Comparison of ENCODE assay signal across 30 mouse cellular contexts in genomic region chr4:139650086-139650743, GRCm38 (mm10). TPM values are rescaled to one million over a fixed set of nuclear protein-coding genes. Genes with fewer than 3 reads are reported as not detected.
"Had no signal": no experiment of that assay in that cellular context is flagged by ENCODE, and none has a peak within 500 bp of the region (broad histone marks: within the 10 kb centered on the region; RNA-seq: fewer than 3 reads in every experiment).

No protein-coding gene starts in this region.

- ATAC-seq: liver, postnatal 0 days; midbrain, embryonic 13.5 days; midbrain, embryonic 16.5 days had no signal

- H3K4me2 ChIP-seq: limb, embryonic 13.5 days; lung, embryonic 14.5 days; midbrain, embryonic 13.5 days; neural tube, embryonic 13.5 days had no signal

- H3K27me3 ChIP-seq: limb, embryonic 13.5 days; midbrain, embryonic 13.5 days; neural tube, embryonic 13.5 days had no signal

- H3K4me1 ChIP-seq: limb, embryonic 10.5 days; limb, embryonic 13.5 days; midbrain, embryonic 13.5 days had no signal

- H3K27ac ChIP-seq: kidney, postnatal 0 days; layer of hippocampus, adult 2 months; limb, embryonic 10.5 days; limb, embryonic 13.5 days; liver, embryonic 14.5 days; midbrain, embryonic 13.5 days; neural tube, embryonic 13.5 days had no signal

- H3K9ac ChIP-seq: limb, embryonic 13.5 days; liver, embryonic 14.5 days; liver, postnatal 0 days; lung, embryonic 14.5 days; midbrain, embryonic 13.5 days had no signal

- DNase-seq: kidney, adult 11 months; kidney, adult 9 months; kidney, postnatal 4 days; layer of hippocampus, adult 9-11 months; liver; liver, postnatal 0 days; retina, postnatal 1 day; right cerebral cortex, postnatal 25 days; thymus, adult 18-20 months; thymus, postnatal 36 days had no signal

- H3K4me3 ChIP-seq: layer of hippocampus, adult 2 months; limb, embryonic 10.5 days; limb, embryonic 13.5 days; midbrain, embryonic 10.5 days; midbrain, embryonic 13.5 days; myocyte; neural tube, embryonic 13.5 days had no signal

- H3K9me3 ChIP-seq: limb, embryonic 10.5 days; midbrain, embryonic 10.5 days; midbrain, embryonic 13.5 days; neural tube, embryonic 13.5 days had no signal

RNA-seq across cellular contexts. Expression of gene Tas1r2, which starts 3.1 kb away (rescaled TPM):
- total RNA-seq: layer of hippocampus, adult 2 months; layer of hippocampus, postnatal 25 days; left cerebral cortex, adult 18-20 months; left cerebral cortex, postnatal 25 days; monocyte, adult 5-6 weeks had no signal
- polyA plus RNA-seq: kidney, postnatal 0 days; limb, embryonic 10.5 days; limb, embryonic 13.5 days; liver, embryonic 14.5 days; liver, postnatal 0 days; lung, embryonic 14.5 days; midbrain, embryonic 10.5 days; midbrain, embryonic 13.5 days; midbrain, embryonic 16.5 days; neural tube, embryonic 13.5 days; spleen, adult 2 months; stomach, embryonic 16.5 days; testis, adult 2 months; urinary bladder, adult 2 months had no signal

RNA-seq across cellular contexts. Expression of gene Gm21969, which starts 47.2 kb away (rescaled TPM):
- total RNA-seq: layer of hippocampus, adult 2 months; layer of hippocampus, postnatal 25 days; left cerebral cortex, postnatal 25 days; monocyte, adult 5-6 weeks; neutrophil, adult 5-6 weeks had no signal
- polyA plus RNA-seq: kidney, postnatal 0 days; limb, embryonic 10.5 days; limb, embryonic 13.5 days; liver, embryonic 14.5 days; lung, embryonic 14.5 days; midbrain, embryonic 10.5 days; midbrain, embryonic 13.5 days; midbrain, embryonic 16.5 days; neural tube, embryonic 13.5 days; stomach, embryonic 16.5 days; testis, adult 2 months had no signal
